ENCODE assay signal across 8 mouse cellular contexts in genomic region chr11:79339234-79339807, GRCm38 (mm10). TPM values are rescaled to one million over a fixed set of nuclear protein-coding genes. Genes with fewer than 3 reads are reported as not detected.
DNase-seq lines count a peak whose midpoint lies in the region; ATAC-seq lines count a peak whose summit lies in the region.

Gene Nf1, plus strand, starts transcription at chr11:79339693.

- H3K4me3 ChIP-seq in hindbrain, embryonic 11.5 days (ENCODE audit: low read depth, low read length) = peak within 1 kb of the TSS; percentile 94

- H3K27me3 ChIP-seq in hindbrain, embryonic 11.5 days (ENCODE audit: control insufficient read depth, insufficient read depth, low read length) = no peaks in the 10 kb centered on the region

- H3K9ac ChIP-seq in hindbrain, embryonic 11.5 days (ENCODE audit: low read depth, low read length) = peak within 1 kb of the TSS; percentile 96

- peak; percentile 93 for DNase-seq in MN1 (ENCODE audit: low spot score)
- DNase-seq in cerebellum, adult 9-10 months = peak; percentile 97
- peak; percentile 92 to 96 for DNase-seq in frontal cortex, adult 2 months (ENCODE audit: extremely low spot score in 1 of 2, low spot score in 1 of 2)
- DNase-seq in hindbrain, embryonic 11.5 days (ENCODE audit: low spot score) = peak; percentile 98
- peak; percentile 94 to 97 for DNase-seq in layer of hippocampus, postnatal 10 days (ENCODE audit: low spot score in 2 of 2)
- peak; percentile 97 for DNase-seq in lung, postnatal 10 days
- DNase-seq in ovary, postnatal 36 days (ENCODE audit: low spot score) = peak; percentile 96
- DNase-seq in thymus, postnatal 25 days = peak; percentile 83

- peak within 1 kb of the TSS; percentile 72 for H3K4me2 ChIP-seq in hindbrain, embryonic 11.5 days (replicated peaks; ENCODE audit: low read depth, low read length)

- 0 out of 2 replicates have a peak, but pooled peaks cover 2% of the 10 kb centered on the region for H3K4me1 ChIP-seq in hindbrain, embryonic 11.5 days (replicated peaks; ENCODE audit: control insufficient read depth, insufficient read depth, low read length)

- H3K36me3 ChIP-seq in hindbrain, embryonic 11.5 days (ENCODE audit: control insufficient read depth, insufficient read depth, low read length) = no peaks in the 10 kb centered on the region

- peak; percentile 95 for ATAC-seq in hindbrain, embryonic 11.5 days (ENCODE audit: low FRiP score)

- H3K27ac ChIP-seq in hindbrain, embryonic 11.5 days (ENCODE audit: low read depth, low read length) = peak within 1 kb of the TSS; percentile 90

- 0% methylated on average over 35 of the region's 49 CpGs for WGBS in hindbrain, embryonic 11.5 days

- no peaks in the 10 kb centered on the region for H3K9me3 ChIP-seq in hindbrain, embryonic 11.5 days (ENCODE audit: control insufficient read depth, low read length)

RNA-seq across cellular contexts. Expression of gene Nf1, which starts in this region (rescaled TPM):
- 35.5 and 39.7 TPM in 2 replicates for polyA plus RNA-seq in frontal cortex, adult 2 months (2012; rRNA removed)
- 10.1 and 14.9 TPM in 2 replicates for polyA plus RNA-seq in hindbrain, embryonic 11.5 days (2014; fragmentation: Nextera tagmentation; extraction: Ambion mirVana)
- total RNA-seq in layer of hippocampus, postnatal 10 days (2021) = 100 to 1,000 TPM; 118 to 122 TPM

Comparison
In these comparisons a context has a peak if more than half of its experiments do, and no peak if none do; other contexts are left out.
1. Peak in every context shown above with its lines: DNase-seq, ATAC-seq, H3K4me3 ChIP-seq and H3K27ac ChIP-seq.